Mouse (Mus musculus): ENCODE data around the gene Isoc2a.

DNA sequence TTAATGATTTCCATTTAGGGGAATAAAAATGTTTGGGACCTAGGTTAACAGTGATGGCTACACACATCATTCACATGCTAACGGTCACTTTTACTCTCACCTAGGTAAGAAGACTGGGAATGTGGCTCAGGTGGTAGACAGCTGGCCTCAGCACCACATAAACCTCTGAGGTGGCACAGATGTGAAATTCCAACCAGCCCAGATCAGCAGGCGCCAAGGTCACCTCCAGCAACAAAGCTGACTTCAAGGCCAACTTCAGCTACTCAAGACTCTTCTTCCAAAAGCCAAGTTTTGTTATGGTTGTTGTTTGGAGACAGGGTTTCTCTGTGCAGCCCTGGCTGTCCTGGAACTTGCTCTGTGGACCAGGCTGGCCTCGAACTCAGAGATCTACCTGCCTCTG lies 23.3 kb upstream of the Isoc2a start:
- TF ChIP-seq POLR2A (IDR thresholded peaks at IDR 0.05; ENCODE audit: insufficient read depth, low read depth, low read length) (no peak), CTCF (IDR thresholded peaks at IDR 0.05; ENCODE audit: insufficient read depth, low read depth, low read length) (no peak)

Measured in olfactory bulb, adult 2 months (tissue).